Mouse (Mus musculus): ENCODE measurements at regions not wholly inside any gene's neighbourhood (a gene's known extent, or its start where the extent isn't known, plus 50 kb on each side); places are given as distances from the start of the nearest gene placed in this dataset.

DNA sequence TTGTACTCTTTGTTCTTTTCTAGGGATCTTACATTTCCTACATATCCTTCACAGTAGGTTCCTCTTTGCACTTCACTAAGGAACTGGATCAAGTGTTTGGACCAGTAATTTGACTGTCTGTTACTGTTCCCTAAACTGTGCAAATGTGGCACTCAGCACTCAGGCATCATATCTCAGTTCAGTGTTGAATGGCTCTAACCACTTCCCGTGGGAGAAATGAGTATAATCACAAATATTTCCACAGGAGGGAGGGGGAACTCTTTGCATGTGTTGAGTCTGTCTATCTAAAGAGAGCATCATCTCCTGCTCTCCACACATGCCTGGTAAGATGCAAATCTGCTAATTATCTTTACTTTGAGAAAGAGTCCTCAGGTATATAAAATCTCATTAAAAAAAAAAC, 588.5 kb downstream of the Plod2 start:
- DNase-seq (ENCODE audit: low spot score in 2 of 2), result no peak

DNA sequence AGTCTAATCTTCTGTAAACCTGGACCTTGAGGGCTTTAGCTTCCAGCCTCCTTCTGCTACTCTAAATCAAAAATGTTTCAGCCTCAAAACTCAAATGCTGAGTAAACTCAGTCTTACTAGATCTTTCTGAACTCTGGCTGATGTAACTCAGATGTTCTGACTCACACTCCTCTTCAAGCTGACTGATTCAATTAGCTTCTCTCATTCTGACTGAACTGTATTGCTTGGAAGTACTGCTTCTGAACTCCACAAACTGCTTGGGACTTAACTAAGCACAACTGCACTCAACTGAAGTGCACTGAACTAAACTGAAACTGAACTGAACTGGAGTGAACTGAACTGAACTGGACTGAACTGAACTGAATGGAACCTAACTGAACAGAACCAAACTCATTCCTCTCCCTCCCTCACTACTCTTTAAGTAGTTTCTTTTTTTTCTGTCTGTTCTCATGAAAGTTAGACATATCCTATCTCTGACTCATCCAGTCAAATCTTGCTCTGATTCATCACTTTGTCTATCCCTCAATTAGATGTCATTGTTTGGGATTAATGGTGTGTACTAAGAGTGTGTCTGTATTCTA, 589.7 kb downstream of the Plod2 start:
- DNase-seq (ENCODE audit: low spot score in 2 of 2), result no peak

DNA sequence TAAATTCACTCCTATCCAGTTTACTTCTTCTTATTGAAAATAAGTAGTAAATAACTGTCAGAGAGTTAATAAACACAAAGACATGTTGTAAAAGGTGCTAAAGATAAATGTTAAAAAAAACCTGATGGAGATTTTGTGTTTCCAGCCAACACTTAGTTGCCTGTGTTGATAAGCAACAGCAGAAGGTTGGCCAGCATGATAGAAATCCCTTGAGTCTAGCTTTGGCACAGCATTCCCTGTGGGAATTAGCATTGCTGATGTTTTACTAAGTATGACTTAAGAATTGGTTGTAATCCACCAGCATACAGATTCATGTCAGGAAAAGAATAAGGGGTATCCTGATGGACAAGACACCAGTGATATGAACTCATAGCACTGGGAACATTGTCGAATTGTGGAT, 594.3 kb downstream of the Plod2 start:
- no peak for DNase-seq (ENCODE audit: low spot score in 2 of 2)

DNA sequence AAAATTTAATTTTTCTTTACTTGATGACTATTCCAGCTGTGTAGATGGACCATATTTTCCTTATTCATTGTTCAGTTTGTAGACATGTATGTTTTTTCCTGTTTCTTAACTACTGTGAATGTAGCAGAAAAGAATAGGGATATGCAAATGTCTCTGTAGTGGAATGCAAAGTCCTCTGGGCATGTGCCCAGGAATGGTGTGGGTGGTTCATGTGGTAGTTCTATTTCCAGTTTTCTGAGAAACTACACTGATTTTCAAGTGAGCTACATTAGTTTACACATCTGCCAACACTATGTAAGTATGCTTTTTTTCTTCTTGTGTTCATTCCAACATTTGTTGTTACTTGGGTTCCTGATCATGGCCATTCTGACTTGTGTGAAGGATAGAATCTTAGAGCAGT, 628.0 kb downstream of the Plod2 start:
- no peak for DNase-seq (ENCODE audit: low spot score in 2 of 2)

DNA sequence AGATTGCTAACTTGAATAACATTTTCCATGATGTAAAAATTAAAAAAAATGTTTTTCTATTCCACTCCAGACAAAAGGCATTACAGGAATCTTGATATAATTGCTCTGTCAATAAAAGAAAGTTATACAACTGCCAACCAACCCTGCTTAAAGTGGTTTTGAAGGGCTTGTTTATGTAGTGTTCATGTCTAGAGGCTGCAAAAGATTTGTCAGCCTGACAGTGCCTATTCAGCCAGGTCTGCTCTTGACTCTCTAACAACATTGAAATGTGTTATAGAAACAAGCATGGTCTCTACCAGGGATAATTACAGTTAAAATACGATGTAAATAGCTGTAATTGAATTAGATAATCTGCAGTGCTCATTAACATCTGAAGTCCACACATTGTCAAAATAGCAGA, 644.6 kb downstream of the Plod2 start:
- no peak for DNase-seq (ENCODE audit: low spot score in 2 of 2)

DNA sequence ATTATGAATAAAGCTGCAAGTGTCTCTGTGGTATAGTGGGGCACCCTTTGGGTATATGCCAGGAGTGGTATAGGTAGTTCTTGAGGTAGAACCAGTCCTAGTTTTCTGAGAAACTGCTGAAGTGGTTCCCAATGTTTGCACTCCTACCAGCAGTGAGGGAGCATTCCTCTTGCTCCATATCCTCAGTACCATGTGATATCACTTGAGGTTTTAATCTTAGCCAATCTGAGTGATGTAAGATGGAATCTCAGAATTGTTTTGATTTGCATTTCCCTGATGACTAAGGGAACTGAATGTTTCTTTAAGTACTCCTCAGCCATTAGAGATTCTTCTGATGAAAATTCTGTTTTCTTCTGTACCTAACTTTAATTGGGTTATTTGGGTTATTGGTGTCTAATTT, 690.5 kb downstream of the Plod2 start:
- DNase-seq (ENCODE audit: low spot score in 2 of 2), result no peak

DNA sequence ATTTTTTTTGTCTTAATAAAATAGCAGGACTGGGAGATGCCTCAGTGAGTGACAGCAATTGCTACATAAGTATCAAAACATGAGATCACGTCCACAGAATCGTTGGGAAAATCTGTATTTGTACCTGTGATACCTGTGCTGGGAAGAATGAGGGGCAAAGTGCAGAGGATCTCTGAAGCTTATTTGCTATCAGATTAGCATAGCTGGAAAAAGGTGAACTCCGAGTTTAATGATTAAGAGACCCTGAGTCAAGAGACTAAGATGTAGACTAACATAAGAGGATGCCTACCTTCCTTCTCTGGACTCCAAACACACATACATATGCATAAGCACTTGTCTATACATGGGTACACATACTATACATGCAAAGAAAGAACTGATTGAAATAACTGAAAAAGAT, 710.1 kb downstream of the Plod2 start:
- no peak for DNase-seq (ENCODE audit: low spot score in 2 of 2)

DNA sequence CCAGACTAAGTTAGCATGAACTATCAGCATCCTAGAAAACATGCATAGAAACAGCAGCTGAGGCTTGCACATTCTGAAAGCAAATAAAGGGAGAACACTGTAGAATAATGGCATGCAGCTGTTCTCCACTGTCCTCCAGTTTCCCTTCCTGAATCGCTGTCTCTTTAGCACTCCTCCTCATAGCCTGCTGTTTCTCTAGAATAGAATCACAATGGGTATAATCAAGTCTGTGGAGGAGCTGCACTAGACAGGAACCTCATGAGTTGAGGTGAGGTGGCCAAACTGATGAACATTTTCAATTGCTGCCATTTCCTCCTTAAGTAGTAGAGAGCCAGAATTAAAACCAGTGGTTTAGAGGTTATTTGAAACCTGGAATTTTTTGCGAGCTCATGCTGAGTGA, 755.3 kb downstream of the Plod2 start:
- DNase-seq (ENCODE audit: low spot score in 2 of 2), result no peak

DNA sequence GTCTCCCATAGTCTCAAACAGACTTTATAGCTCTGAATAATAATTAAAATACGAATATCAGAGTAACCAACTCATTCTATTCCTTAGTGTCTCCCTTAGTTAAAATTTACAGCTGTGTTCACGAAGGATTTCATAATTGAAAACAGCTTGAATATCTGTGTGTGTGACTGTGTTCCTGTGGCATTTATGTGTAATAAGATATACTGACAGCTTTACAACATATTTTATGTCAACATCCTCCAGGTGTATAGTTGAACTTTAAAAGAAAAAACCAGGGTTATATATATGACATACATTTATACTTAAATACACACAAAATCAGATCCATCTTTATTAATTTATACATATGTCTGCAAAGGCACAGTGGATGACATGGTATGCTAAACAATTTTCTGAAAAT, 764.7 kb downstream of the Plod2 start:
- DNase-seq (ENCODE audit: low spot score in 2 of 2), result no peak

DNA sequence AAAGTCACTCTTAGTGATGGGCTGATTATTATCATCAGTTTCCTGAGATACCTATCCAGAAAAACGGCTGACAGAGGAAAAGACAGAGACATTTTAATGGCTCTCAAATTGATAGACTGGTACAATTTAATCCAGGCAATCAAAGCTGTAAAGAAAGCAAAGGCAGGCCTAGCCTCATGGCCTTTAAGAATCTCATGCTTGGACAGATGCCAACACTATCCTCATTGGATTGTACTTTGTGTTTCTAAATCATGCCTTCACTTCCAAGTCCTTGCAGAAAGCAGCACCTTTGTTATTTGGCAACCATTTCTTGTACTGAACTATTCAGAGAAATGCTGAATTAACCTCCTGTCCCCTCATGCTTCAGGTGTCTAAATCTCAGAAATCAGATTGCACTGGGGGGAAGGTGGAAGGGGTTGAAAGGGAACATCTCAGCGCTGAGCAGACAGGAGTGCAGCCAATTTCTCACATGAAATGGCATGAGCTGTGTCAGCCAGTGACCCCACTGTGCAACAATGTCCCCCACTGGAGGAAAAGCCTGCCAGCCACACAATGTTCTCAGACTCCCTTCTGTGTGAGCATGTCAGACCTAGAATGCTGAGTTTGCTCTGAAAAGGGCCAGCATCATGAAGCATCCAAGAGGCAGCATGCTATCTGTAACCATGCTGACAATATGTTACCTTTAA, 787.1 kb downstream of the Plod2 start:
- DNase-seq (ENCODE audit: low spot score in 2 of 2), result no peak

Data from natural killer cell, adult 2 months (primary cell).